9 mouse cellular contexts compared by ENCODE assay signal in the genomic region with DNA sequence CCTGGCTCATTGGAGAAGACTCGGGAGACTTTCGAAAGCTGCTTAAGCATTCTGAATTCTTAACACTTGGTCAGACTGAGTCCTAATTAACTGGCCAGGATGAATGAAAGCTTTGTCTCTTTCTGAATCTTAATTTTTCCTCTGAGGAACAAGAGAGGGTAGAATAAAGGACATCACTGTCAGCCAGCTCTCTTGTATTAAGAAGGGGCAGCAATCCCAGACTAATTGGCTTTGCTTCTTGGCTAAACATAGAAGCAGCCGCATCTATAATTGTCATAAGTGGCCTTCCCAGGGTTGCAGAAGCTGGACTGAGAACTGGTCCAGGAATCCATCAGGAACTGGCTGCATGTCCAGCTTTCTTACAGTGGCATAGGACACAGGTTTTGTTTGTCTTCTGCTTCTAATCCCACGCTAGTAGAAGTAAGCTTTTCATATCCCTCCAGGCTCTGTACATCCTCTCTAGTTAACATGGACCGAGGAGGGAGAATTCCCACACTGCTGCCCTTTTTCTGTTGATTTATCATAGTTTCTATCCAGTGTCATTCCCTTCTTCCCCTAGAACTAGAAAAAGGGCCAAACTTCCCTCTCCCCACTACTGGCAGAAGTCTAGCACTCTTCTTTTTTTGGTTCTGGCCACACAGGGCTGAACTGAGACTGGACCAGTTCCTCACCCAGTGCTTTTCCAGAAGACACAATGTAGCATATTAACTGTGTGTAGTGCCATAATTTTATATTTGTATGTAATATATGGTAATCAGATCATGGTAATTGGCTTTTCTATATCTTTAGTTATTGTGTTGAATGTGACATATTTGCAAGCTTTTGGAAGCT. TPM values are rescaled to one million over a fixed set of nuclear protein-coding genes. Genes with fewer than 3 reads are reported as not detected.
DNase-seq lines count a peak whose midpoint lies in the region; ATAC-seq lines count a peak whose summit lies in the region.
"Had no signal": no experiment of that assay in that cellular context is flagged by ENCODE, and none has a peak within 500 bp of the region (broad histone marks: within the 10 kb centered on the region; RNA-seq: fewer than 3 reads in every experiment).

No protein-coding gene starts in this region.

- 34% methylated on average over 5 of the region's 5 CpGs for WGBS in hindbrain, embryonic 13.5 days

- peak; percentile 31 for DNase-seq in cerebellum, adult 9-10 months
- no peak for DNase-seq in cerebellum, adult 8-10 months
- DNase-seq in right cerebral cortex, postnatal 10 days (ENCODE audit: low spot score in 2 of 2), result peak; percentile 71 to 86
- no peak for DNase-seq in right cerebral cortex, postnatal 14 days
- peak; percentile 94 for DNase-seq in retina, postnatal 1 day
- DNase-seq in liver, result no peak
- DNase-seq in kidney, postnatal 4 days, result no peak

- H3K9ac ChIP-seq in hindbrain, embryonic 13.5 days, result no peak overlapping the region

- no peaks in the 10 kb centered on the region for H3K36me3 ChIP-seq in hindbrain, embryonic 13.5 days

- no peaks in the 10 kb centered on the region for H3K9me3 ChIP-seq in hindbrain, embryonic 13.5 days

- no peak overlapping the region for H3K4me3 ChIP-seq in hindbrain, embryonic 13.5 days

- peak overlapping the region; percentile 74 for H3K27ac ChIP-seq in hindbrain, embryonic 13.5 days

- H3K4me1 ChIP-seq in hindbrain, embryonic 13.5 days (replicated peaks), result peaks cover 7% of the 10 kb centered on the region; the same call in 1 of the 2 replicates

- ATAC-seq in hindbrain, embryonic 13.5 days (ENCODE audit: low FRiP score), result peak; percentile 90

- H3K27me3 ChIP-seq in hindbrain, embryonic 13.5 days, result no peaks in the 10 kb centered on the region

- H3K4me2 ChIP-seq in hindbrain, embryonic 13.5 days, result no peak overlapping the region

RNA-seq across cellular contexts. Expression of a gene that starts 14.7 kb away (rescaled TPM):
- 522 and 533 TPM in 2 replicates for polyA plus RNA-seq in hindbrain, embryonic 13.5 days (2015; fragmentation: Nextera tagmentation; extraction: Ambion mirVana)

RNA-seq across cellular contexts. Expression of a gene that starts 25.4 kb away (rescaled TPM):
- polyA plus RNA-seq in hindbrain, embryonic 13.5 days (2015; fragmentation: Nextera tagmentation; extraction: Ambion mirVana), result not detected in 2 replicates

RNA-seq across cellular contexts. Expression of a gene that starts 55.3 kb away (rescaled TPM):
- not detected in 2 replicates for polyA plus RNA-seq in hindbrain, embryonic 13.5 days (2015; fragmentation: Nextera tagmentation; extraction: Ambion mirVana)
- polyA plus RNA-seq: large intestine, adult 2 months had no signal

Comparison
In these comparisons a context has a peak if more than half of its experiments do, and no peak if none do; other contexts are left out.
1. DNase-seq: peak in cerebellum, adult 9-10 months (single experiment), right cerebral cortex, postnatal 10 days (2 of 2) and retina, postnatal 1 day (single experiment); none in cerebellum, adult 8-10 months (single experiment), right cerebral cortex, postnatal 14 days (single experiment), liver (single experiment) and kidney, postnatal 4 days (0 of 2).